Mouse (Mus musculus): Measurements from ENCODE around the gene Arhgap15. TPM values are rescaled to one million over a fixed set of nuclear protein-coding genes. Genes with fewer than 3 reads are reported as not detected.

Arhgap15 gene
- polyA plus RNA-seq, 1 experiment from 2014 or later, result 0.38 TPM

DNA sequence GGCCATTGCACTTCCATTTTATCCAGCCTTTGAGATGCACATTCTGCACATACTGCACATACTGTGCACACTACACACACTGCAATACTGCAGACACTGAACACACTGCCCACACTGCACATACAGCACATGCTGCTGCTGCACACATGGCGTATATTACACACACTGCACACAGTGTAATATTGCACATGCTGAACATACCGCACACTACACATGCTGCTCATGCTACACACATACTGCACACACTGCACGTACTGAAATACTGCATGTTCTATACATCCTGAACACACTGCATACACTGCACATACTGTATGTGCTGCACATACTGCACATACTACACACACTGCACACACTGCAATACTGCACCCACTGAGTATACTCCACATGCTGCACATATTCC is 7.3 kb downstream of the Arhgap15 start:
- no peaks in the 10 kb centered on the region for H3K9me3 ChIP-seq (replicated peaks)
- H3K4me3 ChIP-seq, result no peak overlapping the region
- 95% methylated on average over 3 of the region's 3 CpGs for WGBS
- no peak overlapping the region for H3K27ac ChIP-seq (replicated peaks)
- no peaks in the 10 kb centered on the region for H3K4me1 ChIP-seq
- DNase-seq (ENCODE audit: low spot score), result no peak
- H3K27me3 ChIP-seq (ENCODE audit: low read depth, poor library complexity, severe bottlenecking), result no peaks in the 10 kb centered on the region
- no peaks in the 10 kb centered on the region for H3K36me3 ChIP-seq

- Histone ChIP-seq H3K9me3 (replicated peaks) (no peaks in the 10 kb centered on the region), H3K4me3 (no peak overlapping the region), H3K27me3 (ENCODE audit: low read depth, poor library complexity, severe bottlenecking) (no peaks in the 10 kb centered on the region), H3K36me3 (no peaks in the 10 kb centered on the region), H3K4me1 (no peaks in the 10 kb centered on the region), H3K27ac (replicated peaks) (no peak overlapping the region)
- WGBS, result 77% methylated on average over 2 of the region's 2 CpGs
- DNase-seq (ENCODE audit: low spot score), result no peak
Measured at GRCm38 (mm10) chr2:43756626-43757025, 8.0 kb downstream of the Arhgap15 start.

GRCm38 (mm10) chr2:43761735-43762134 is 13.1 kb downstream of the Arhgap15 start:
- Histone ChIP-seq H3K9me3 (replicated peaks) (no peaks in the 10 kb centered on the region), H3K27ac (replicated peaks) (no peak overlapping the region), H3K4me1 (no peaks in the 10 kb centered on the region), H3K36me3 (no peaks in the 10 kb centered on the region), H3K27me3 (ENCODE audit: low read depth, poor library complexity, severe bottlenecking) (no peaks in the 10 kb centered on the region), H3K4me3 (no peak overlapping the region)
- 81% methylated on average over 3 of the region's 3 CpGs for WGBS
- no peak for DNase-seq (ENCODE audit: low spot score)

DNA sequence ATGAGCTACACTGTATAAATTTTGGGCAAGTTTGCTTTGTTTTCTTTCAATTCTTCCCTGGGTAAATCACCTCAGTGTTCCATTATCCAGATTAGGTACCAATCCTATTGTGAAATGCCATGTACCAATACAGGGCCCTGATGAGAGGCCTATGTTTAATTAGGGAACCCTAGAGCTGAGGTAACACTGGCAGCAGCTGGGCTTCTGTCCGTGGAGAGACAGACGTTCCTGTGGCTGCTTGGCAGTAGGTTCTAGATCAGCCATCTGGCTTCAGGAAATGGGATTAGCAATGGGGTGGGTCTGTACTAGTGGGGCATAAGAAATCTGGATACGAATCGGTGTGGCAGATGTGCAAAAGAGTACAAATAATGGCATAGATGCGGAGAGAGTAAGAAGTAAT is 14.7 kb downstream of the Arhgap15 start:
- Histone ChIP-seq H3K27ac (replicated peaks) (no peak overlapping the region), H3K4me3 (no peak overlapping the region), H3K36me3 (no peaks in the 10 kb centered on the region), H3K9me3 (replicated peaks) (no peaks in the 10 kb centered on the region), H3K27me3 (ENCODE audit: low read depth, poor library complexity, severe bottlenecking) (no peaks in the 10 kb centered on the region), H3K4me1 (no peaks in the 10 kb centered on the region)
- DNase-seq (ENCODE audit: low spot score), result no peak
- WGBS, result 90% methylated on average over 5 of the region's 5 CpGs

DNA sequence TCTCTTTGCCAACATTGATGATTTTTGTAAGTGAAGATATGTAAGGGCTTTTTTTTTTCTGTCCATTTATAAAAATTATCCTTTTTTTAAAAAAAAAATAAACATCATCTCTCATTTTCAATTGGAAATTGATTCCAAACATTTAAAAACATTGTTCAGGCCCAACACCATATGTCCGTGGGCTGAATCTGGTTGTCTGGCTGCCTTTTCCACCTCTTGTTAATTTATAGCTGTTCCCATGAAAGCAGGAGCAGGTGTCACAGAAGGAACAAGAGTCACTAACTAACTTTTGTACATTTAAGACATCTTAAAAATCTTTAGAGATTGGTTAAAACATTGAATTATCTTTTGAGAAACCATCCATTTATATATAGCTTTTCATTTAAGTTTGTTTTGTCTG is 15.8 kb downstream of the Arhgap15 start:
- Histone ChIP-seq H3K9me3 (replicated peaks) (no peaks in the 10 kb centered on the region), H3K27ac (replicated peaks) (no peak overlapping the region), H3K36me3 (no peaks in the 10 kb centered on the region), H3K27me3 (ENCODE audit: low read depth, poor library complexity, severe bottlenecking) (no peaks in the 10 kb centered on the region), H3K4me3 (no peak overlapping the region), H3K4me1 (no peaks in the 10 kb centered on the region)
- WGBS, result 83% methylated on average over 1 of the region's 1 CpGs
- no peak for DNase-seq (ENCODE audit: low spot score)

GRCm38 (mm10) chr2:43766200-43766599 is 17.6 kb downstream of the Arhgap15 start:
- WGBS, result 89% methylated on average over 3 of the region's 3 CpGs
- H3K4me3 ChIP-seq, result no peak overlapping the region

GRCm38 (mm10) chr2:43769850-43770570 is 21.4 kb downstream of the Arhgap15 start:
- Histone ChIP-seq H3K27ac (replicated peaks) (no peak overlapping the region), H3K36me3 (no peaks in the 10 kb centered on the region)
- WGBS, result 88% methylated on average over 2 of the region's 2 CpGs

More at GRCm38 (mm10) chr2:43766200-43766599, 17.6 kb downstream of the Arhgap15 start:
- H3K36me3 ChIP-seq, result no peaks in the 10 kb centered on the region
- no peak for DNase-seq (ENCODE audit: low spot score)
- no peaks in the 10 kb centered on the region for H3K4me1 ChIP-seq
- H3K27me3 ChIP-seq (ENCODE audit: low read depth, poor library complexity, severe bottlenecking), result no peaks in the 10 kb centered on the region
- no peak overlapping the region for H3K27ac ChIP-seq (replicated peaks)
- no peaks in the 10 kb centered on the region for H3K9me3 ChIP-seq (replicated peaks)

GRCm38 (mm10) chr2:43772640-43773039 is 24.0 kb downstream of the Arhgap15 start:
- 92% methylated on average over 5 of the region's 5 CpGs for WGBS
- H3K27ac ChIP-seq (replicated peaks), result no peak overlapping the region
- H3K4me1 ChIP-seq, result no peaks in the 10 kb centered on the region
- H3K9me3 ChIP-seq (replicated peaks), result no peaks in the 10 kb centered on the region
- no peak for DNase-seq (ENCODE audit: low spot score)
- H3K4me3 ChIP-seq, result no peak overlapping the region
- H3K36me3 ChIP-seq, result no peaks in the 10 kb centered on the region
- H3K27me3 ChIP-seq (ENCODE audit: low read depth, poor library complexity, severe bottlenecking), result no peaks in the 10 kb centered on the region

More at GRCm38 (mm10) chr2:43769850-43770570, 21.4 kb downstream of the Arhgap15 start:
- Histone ChIP-seq H3K4me3 (no peak overlapping the region), H3K27me3 (ENCODE audit: low read depth, poor library complexity, severe bottlenecking) (no peaks in the 10 kb centered on the region), H3K9me3 (replicated peaks) (no peaks in the 10 kb centered on the region), H3K4me1 (no peaks in the 10 kb centered on the region)
- no peak for DNase-seq (ENCODE audit: low spot score)

GRCm38 (mm10) chr2:43782157-43782556 is 33.5 kb downstream of the Arhgap15 start:
- Histone ChIP-seq H3K27ac (replicated peaks) (no peak overlapping the region), H3K4me3 (no peak overlapping the region), H3K4me1 (peaks cover 2% of the 10 kb centered on the region; the same call in 1 of the 2 replicates), H3K9me3 (replicated peaks) (no peaks in the 10 kb centered on the region), H3K36me3 (no peaks in the 10 kb centered on the region), H3K27me3 (ENCODE audit: low read depth, poor library complexity, severe bottlenecking) (no peaks in the 10 kb centered on the region; the same call in 1 of the 2 replicates)
- WGBS, result 91% methylated on average over 3 of the region's 3 CpGs
- no peak for DNase-seq (ENCODE audit: low spot score)

GRCm38 (mm10) chr2:43783759-43784735 is 35.4 kb downstream of the Arhgap15 start:
- no peak for DNase-seq (ENCODE audit: low spot score)
- no peaks in the 10 kb centered on the region; the same call in 1 of the 2 replicates for H3K27me3 ChIP-seq (ENCODE audit: low read depth, poor library complexity, severe bottlenecking)
- WGBS, result 83% methylated on average over 7 of the region's 7 CpGs

GRCm38 (mm10) chr2:43786101-43786500 is 37.5 kb downstream of the Arhgap15 start:
- peaks cover 11% of the 10 kb centered on the region for H3K4me1 ChIP-seq
- WGBS, result 48% methylated on average over 3 of the region's 3 CpGs
- no peaks in the 10 kb centered on the region for H3K9me3 ChIP-seq (replicated peaks)
- no peaks in the 10 kb centered on the region; the same call in 1 of the 2 replicates for H3K27me3 ChIP-seq (ENCODE audit: low read depth, poor library complexity, severe bottlenecking)
- no peak overlapping the region for H3K27ac ChIP-seq (replicated peaks)
- no peak for DNase-seq (ENCODE audit: low spot score)
- no peak overlapping the region for H3K4me3 ChIP-seq
- H3K36me3 ChIP-seq, result no peaks in the 10 kb centered on the region

More at GRCm38 (mm10) chr2:43783759-43784735, 35.4 kb downstream of the Arhgap15 start:
- Histone ChIP-seq H3K36me3 (no peaks in the 10 kb centered on the region), H3K27ac (replicated peaks) (no peak overlapping the region), H3K9me3 (replicated peaks) (no peaks in the 10 kb centered on the region), H3K4me1 (peaks cover 10% of the 10 kb centered on the region), H3K4me3 (no peak overlapping the region)

- Histone ChIP-seq H3K36me3 (no peaks in the 10 kb centered on the region), H3K4me3 (no peak overlapping the region), H3K27ac (replicated peaks) (no peak overlapping the region), H3K27me3 (ENCODE audit: low read depth, poor library complexity, severe bottlenecking) (no peaks in the 10 kb centered on the region; the same call in 1 of the 2 replicates), H3K9me3 (replicated peaks) (no peaks in the 10 kb centered on the region), H3K4me1 (peaks cover 11% of the 10 kb centered on the region)
- peak; percentile 17 for DNase-seq (ENCODE audit: low spot score)
- 54% methylated on average over 12 of the region's 12 CpGs for WGBS
Measured at GRCm38 (mm10) chr2:43787141-43787540, 38.5 kb downstream of the Arhgap15 start.

Measured in midbrain, embryonic 10.5 days (tissue).